Mouse (Mus musculus) layer of hippocampus, adult 2 months (tissue): ENCODE data around the gene Gm6526. TPM values are rescaled to one million over a fixed set of nuclear protein-coding genes. Genes with fewer than 3 reads are reported as not detected.
"Not testable (repeated sequence)": the region's sequence is repeated elsewhere in the genome, so short reads cannot be mapped to it uniquely, and the experiment has no call there.

Source experiments
- DNase-seq, 2 experiments: peaks; one replicate each; pipeline ENCODE4 v3.0.0; 2022; ENCODE audit warnings: low spot score in 2 of 2
- H3K27ac ChIP-seq: fragments of 200-600 bp; 2 replicates; pipeline ENCODE4 v1.8.1; 2022
- H3K4me3 ChIP-seq: fragments of 200-600 bp; 2 replicates; pipeline ENCODE4 v1.8.1; 2022; ENCODE audit warnings: mild to moderate bottlenecking
- CTCF ChIP-seq: fragments of 200-600 bp; conservative IDR thresholded peaks from 2 replicates; pipeline ENCODE4 v1.8.1; 2022; ENCODE audit warnings: antibody characterized with exemption, mild to moderate bottlenecking, moderate library complexity
- long read RNA-seq, 2 experiments: library from polyadenylated mRNA; stranded (forward); transcript quantifications; one replicate each; pipeline ENCODE4 v2.0.0; 2021; ENCODE audit warnings: borderline mapping rate in 2 of 2
- total RNA-seq, 2 experiments: library from RNA; stranded (reverse); gene quantifications; 2 replicates each; pipeline ENCODE4 v1.2.3; 2021

Gm6526 gene
- not detected for total RNA-seq
- long read RNA-seq, experiment 1, partial matches to known transcripts: 0 of 1 reads
- long read RNA-seq, experiment 1, other reads (novel, unspliced or antisense): 1 of 1 reads
- long read RNA-seq, experiment 2: 0 reads

- DNase-seq, H3K4me3 ChIP-seq, H3K27ac ChIP-seq: not testable (repeated sequence)
These were observed at the start of gene Gm6526 for GRCm38 (mm10) chr14:43747566-43747965. Gene Gm6526 (plus strand): TSS chr14:43747866.

GRCm38 (mm10) chr14:43727385-43727784, 20.3 kb upstream of the Gm6526 start, which contains the start of gene Gm16506:
Gene Gm16506 (minus strand): TSS chr14:43727485.
- not testable (repeated sequence) for H3K4me3 ChIP-seq, DNase-seq, H3K27ac ChIP-seq

GRCm38 (mm10) chr14:43784645-43785044, 37.0 kb downstream of the Gm6526 start, which contains the start of gene Gm8180:
Gene Gm8180 (minus strand): TSS chr14:43784745.
- DNase-seq, H3K4me3 ChIP-seq, H3K27ac ChIP-seq: not testable (repeated sequence)

- H3K27ac ChIP-seq, H3K4me3 ChIP-seq, DNase-seq: not testable (repeated sequence)
These were observed 46.1 kb downstream of the Gm6526 start for GRCm38 (mm10) chr14:43793811-43794210.

GRCm38 (mm10) chr14:43796069-43796904, 48.6 kb downstream of the Gm6526 start:
- no peak for TF ChIP-seq CTCF
- Histone ChIP-seq H3K27ac (no peak overlapping the region), H3K4me3 (no peak overlapping the region)
- no peak for DNase-seq

- DNase-seq, H3K27ac ChIP-seq, H3K4me3 ChIP-seq: not testable (repeated sequence)
These were observed 49.3 kb downstream of the Gm6526 start for GRCm38 (mm10) chr14:43796905-43797470.

GRCm38 (mm10) chr14:43804435-43804834, 56.8 kb downstream of the Gm6526 start:
- TF ChIP-seq CTCF: peak; percentile 64
- H3K27ac ChIP-seq, H3K4me3 ChIP-seq, DNase-seq: not testable (repeated sequence)

Other genes with a start within 250 kb of the Gm6526 start
- gene Gm5799, start 204.3 kb upstream of the Gm6526 start, total RNA-seq: under 1 TPM; 0.39 to 0.64 TPM
- gene Gm17654, start 168.7 kb upstream of the Gm6526 start, total RNA-seq: not detected
- not detected for gene Gm10375, start 139.9 kb upstream of the Gm6526 start, total RNA-seq
- not detected for gene Gm8165, start 70.7 kb upstream of the Gm6526 start, total RNA-seq
- 1 to 10 TPM; 1.2 to 1.7 TPM for gene Gm7324, start 50.0 kb upstream of the Gm6526 start, total RNA-seq
- not detected for gene Gm16506, start 20.4 kb upstream of the Gm6526 start, total RNA-seq
- gene Gm8180, start 36.9 kb downstream of the Gm6526 start, total RNA-seq: not detected
- gene Ear1, start 127.7 kb downstream of the Gm6526 start, total RNA-seq: not detected
- gene Ear10, start 175.7 kb downstream of the Gm6526 start, total RNA-seq: not detected
- under 1 TPM in 1 of 2 experiments, not detected in 1; 0.23 TPM for gene Gm8113, start 177.5 kb downstream of the Gm6526 start, total RNA-seq
- gene Ang5, start 209.2 kb downstream of the Gm6526 start, total RNA-seq: not detected